ENCODE assay signal across 11 mouse cellular contexts in the genomic region with DNA sequence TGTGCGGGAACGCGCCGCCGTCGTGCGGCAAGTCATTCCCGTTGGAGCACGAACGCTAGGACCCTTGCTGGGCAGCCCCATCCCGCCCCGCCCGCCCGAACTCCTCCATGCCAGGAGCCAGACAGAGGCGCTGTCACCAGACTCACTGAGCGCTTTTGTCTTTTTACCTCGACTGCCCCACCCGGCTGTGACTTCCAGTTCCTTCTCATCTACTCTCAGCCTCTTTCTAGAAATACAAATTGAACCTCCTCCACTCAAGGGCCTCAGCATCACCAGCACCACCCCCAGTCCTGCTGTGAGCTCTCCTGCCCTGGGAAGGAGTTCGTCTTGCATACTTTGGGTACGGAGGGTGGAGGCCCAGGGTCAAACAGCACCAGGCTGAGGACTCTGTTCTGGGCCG. TPM values are rescaled to one million over a fixed set of nuclear protein-coding genes. Genes with fewer than 3 reads are reported as not detected.
DNase-seq lines count a peak whose midpoint lies in the region; ATAC-seq and TF ChIP-seq lines count a peak whose summit lies in the region.
"Had no signal": no experiment of that assay in that cellular context is flagged by ENCODE, and none has a peak within 500 bp of the region (broad histone marks: within the 10 kb centered on the region; RNA-seq: fewer than 3 reads in every experiment).

No protein-coding gene starts in this region.

- peak overlapping the region; percentile 38 for H3K4me2 ChIP-seq in kidney, embryonic 14.5 days (replicated peaks; ENCODE audit: low read depth, low read length)
- peak overlapping the region; percentile 49 for H3K4me2 ChIP-seq in embryonic facial prominence, embryonic 12.5 days (replicated peaks)
- H3K4me2 ChIP-seq in intestine, embryonic 15.5 days (replicated peaks) = peak overlapping the region; percentile 45
- H3K4me2 ChIP-seq in midbrain, postnatal 0 days (ENCODE audit: low read depth, low read length, poor library complexity, severe bottlenecking) = peak overlapping the region; percentile 36

- TF ChIP-seq CTCF in midbrain, postnatal 0 days (IDR thresholded peaks at IDR 0.05) = no peak
- TF ChIP-seq CTCF in gastrocnemius, adult 2 months (IDR thresholded peaks at IDR 0.05) = no peak

- peak overlapping the region; percentile 21 for H3K4me3 ChIP-seq in kidney, embryonic 14.5 days (ENCODE audit: low read length)
- peak overlapping the region; percentile 22 for H3K4me3 ChIP-seq in embryonic facial prominence, embryonic 12.5 days
- H3K4me3 ChIP-seq in intestine, embryonic 15.5 days (replicated peaks) = no peak overlapping the region
- H3K4me3 ChIP-seq in midbrain, postnatal 0 days (ENCODE audit: low read depth, low read length) = peak overlapping the region; percentile 11
- H3K4me3 ChIP-seq in gastrocnemius, adult 2 months = no peak overlapping the region

- H3K36me3 ChIP-seq in kidney, embryonic 14.5 days (ENCODE audit: control insufficient read depth, insufficient read depth, low read length) = no peaks in the 10 kb centered on the region
- H3K36me3 ChIP-seq in embryonic facial prominence, embryonic 12.5 days = no peaks in the 10 kb centered on the region
- no peaks in the 10 kb centered on the region for H3K36me3 ChIP-seq in intestine, embryonic 15.5 days
- no peaks in the 10 kb centered on the region for H3K36me3 ChIP-seq in midbrain, postnatal 0 days (ENCODE audit: insufficient read depth, low read length)

- no peak overlapping the region for H3K27ac ChIP-seq in kidney, embryonic 14.5 days (ENCODE audit: low read depth, low read length)
- no peak overlapping the region for H3K27ac ChIP-seq in embryonic facial prominence, embryonic 12.5 days
- H3K27ac ChIP-seq in intestine, embryonic 15.5 days = no peak overlapping the region
- H3K27ac ChIP-seq in midbrain, postnatal 0 days (ENCODE audit: low read depth, low read length) = no peak overlapping the region
- H3K27ac ChIP-seq in gastrocnemius, adult 2 months = no peak overlapping the region

- no peak for ATAC-seq in kidney, embryonic 14.5 days (ENCODE audit: low FRiP score, low TSS enrichment)
- ATAC-seq in embryonic facial prominence, embryonic 12.5 days (ENCODE audit: insufficient number of reproducible peaks, insufficient read depth, low FRiP score, low TSS enrichment) = no peak
- ATAC-seq in intestine, embryonic 15.5 days = no peak
- no peak for ATAC-seq in midbrain, postnatal 0 days (ENCODE audit: low FRiP score)

- DNase-seq in kidney, postnatal 14 days = no peak
- DNase-seq in midbrain, postnatal 0 days (ENCODE audit: low spot score) = no peak
- no peak for DNase-seq in urinary bladder, postnatal 36 days (ENCODE audit: low spot score in 2 of 2)
- no peak for DNase-seq in gastrocnemius, postnatal 36 days
- no peak for DNase-seq in gastrocnemius, adult 2 months
- DNase-seq: cerebellum, adult 2 months had no signal

- H3K9ac ChIP-seq in kidney, embryonic 14.5 days (ENCODE audit: low read depth, low read length) = no peak overlapping the region
- H3K9ac ChIP-seq in embryonic facial prominence, embryonic 12.5 days = 0 out of 2 replicates have a peak overlapping the region, but pooled peaks have one; percentile 24
- H3K9ac ChIP-seq in intestine, embryonic 15.5 days = no peak overlapping the region
- no peak overlapping the region for H3K9ac ChIP-seq in midbrain, postnatal 0 days (replicated peaks; ENCODE audit: low read length, poor library complexity, severe bottlenecking)

- 5% methylated on average over 21 of the region's 21 CpGs for WGBS in kidney, embryonic 14.5 days
- WGBS in embryonic facial prominence, embryonic 12.5 days = 2% methylated on average over 17 of the region's 21 CpGs
- WGBS in intestine, embryonic 15.5 days = 9% methylated on average over 21 of the region's 21 CpGs
- WGBS in midbrain, postnatal 0 days = 6% methylated on average over 21 of the region's 21 CpGs

- peaks cover 24% of the 10 kb centered on the region for H3K27me3 ChIP-seq in kidney, embryonic 14.5 days (ENCODE audit: control insufficient read depth, insufficient read depth, low read length)
- H3K27me3 ChIP-seq in embryonic facial prominence, embryonic 12.5 days = peaks cover 44% of the 10 kb centered on the region
- peaks cover 12% of the 10 kb centered on the region; the same call in 1 of the 2 replicates for H3K27me3 ChIP-seq in intestine, embryonic 15.5 days (replicated peaks)
- H3K27me3 ChIP-seq in midbrain, postnatal 0 days (ENCODE audit: insufficient read depth, low read length) = 0 out of 2 replicates have a peak, but pooled peaks cover 8% of the 10 kb centered on the region

- H3K9me3 ChIP-seq in kidney, embryonic 14.5 days (ENCODE audit: control insufficient read depth, low read length) = no peaks in the 10 kb centered on the region
- no peaks in the 10 kb centered on the region for H3K9me3 ChIP-seq in embryonic facial prominence, embryonic 12.5 days
- H3K9me3 ChIP-seq in intestine, embryonic 15.5 days = no peaks in the 10 kb centered on the region
- no peaks in the 10 kb centered on the region for H3K9me3 ChIP-seq in midbrain, postnatal 0 days (ENCODE audit: low read length)

- H3K4me1 ChIP-seq in kidney, embryonic 14.5 days (ENCODE audit: control insufficient read depth, insufficient read depth, low read length) = peaks cover 20% of the 10 kb centered on the region
- peaks cover 28% of the 10 kb centered on the region for H3K4me1 ChIP-seq in embryonic facial prominence, embryonic 12.5 days
- H3K4me1 ChIP-seq in intestine, embryonic 15.5 days (replicated peaks) = peaks cover 24% of the 10 kb centered on the region
- H3K4me1 ChIP-seq in midbrain, postnatal 0 days (ENCODE audit: insufficient read depth, low read length) = no peaks in the 10 kb centered on the region

- intact Hi-C loops in gastrocnemius, postnatal 36 days (cut with DNase I) = no loop called here
- intact Hi-C loops in gastrocnemius, adult 2 months (cut with DNase I) = no loop called here

RNA-seq across cellular contexts. Expression of a gene that starts 2.4 kb away (rescaled TPM):
- 79.1 and 113 TPM in 2 replicates for polyA plus RNA-seq in kidney, embryonic 14.5 days (2014; fragmentation: Nextera tagmentation; extraction: Ambion mirVana)
- polyA plus RNA-seq in embryonic facial prominence, embryonic 12.5 days (2016; fragmentation: Nextera tagmentation; extraction: Ambion mirVana) = 136 and 149 TPM in 2 replicates
- polyA plus RNA-seq in intestine, embryonic 15.5 days (2015; fragmentation: Nextera tagmentation; extraction: Ambion mirVana) = 108 and 120 TPM in 2 replicates
- total RNA-seq in midbrain, postnatal 0 days (2014; rRNA removed) = 27.0 and 32.9 TPM in 2 replicates
- 27.2 TPM in 2 replicates for polyA plus RNA-seq in midbrain, postnatal 0 days (2015; fragmentation: Nextera tagmentation; extraction: Ambion mirVana)
- 1 to 10 TPM; 1.9 to 2.4 TPM for total RNA-seq in gastrocnemius, postnatal 36 days (2021)
- under 1 TPM; 0.89 to 0.94 TPM for total RNA-seq in gastrocnemius, adult 2 months (2021)

RNA-seq across cellular contexts. Expression of a gene that starts 16.3 kb away (rescaled TPM):
- polyA plus RNA-seq in kidney, embryonic 14.5 days (2014; fragmentation: Nextera tagmentation; extraction: Ambion mirVana) = 0.88 and 0.90 TPM in 2 replicates
- polyA plus RNA-seq in embryonic facial prominence, embryonic 12.5 days (2016; fragmentation: Nextera tagmentation; extraction: Ambion mirVana) = 6.2 and 6.7 TPM in 2 replicates
- polyA plus RNA-seq in intestine, embryonic 15.5 days (2015; fragmentation: Nextera tagmentation; extraction: Ambion mirVana) = 2.2 and 2.4 TPM in 2 replicates
- 138 and 150 TPM in 2 replicates for total RNA-seq in midbrain, postnatal 0 days (2014; rRNA removed)
- 37.3 and 42.1 TPM in 2 replicates for polyA plus RNA-seq in midbrain, postnatal 0 days (2015; fragmentation: Nextera tagmentation; extraction: Ambion mirVana)
- total RNA-seq in gastrocnemius, postnatal 36 days (2021) = under 1 TPM; 0.10 TPM
- total RNA-seq in gastrocnemius, adult 2 months (2021) = under 1 TPM in 1 of 2 experiments, not detected in 1; 0.31 TPM
- total RNA-seq: granulocyte monocyte progenitor cell, adult 5-6 weeks had no signal

RNA-seq across cellular contexts. Expression of a gene that starts 48.1 kb away (rescaled TPM):
- polyA plus RNA-seq in kidney, embryonic 14.5 days (2014; fragmentation: Nextera tagmentation; extraction: Ambion mirVana) = 54.3 and 74.2 TPM in 2 replicates
- polyA plus RNA-seq in embryonic facial prominence, embryonic 12.5 days (2016; fragmentation: Nextera tagmentation; extraction: Ambion mirVana) = 67.4 and 80.2 TPM in 2 replicates
- polyA plus RNA-seq in intestine, embryonic 15.5 days (2015; fragmentation: Nextera tagmentation; extraction: Ambion mirVana) = 23.5 and 34.0 TPM in 2 replicates
- total RNA-seq in midbrain, postnatal 0 days (2014; rRNA removed) = 83.0 and 93.0 TPM in 2 replicates
- 77.7 and 92.2 TPM in 2 replicates for polyA plus RNA-seq in midbrain, postnatal 0 days (2015; fragmentation: Nextera tagmentation; extraction: Ambion mirVana)
- 1 to 10 TPM; 5.5 to 6.1 TPM for total RNA-seq in gastrocnemius, postnatal 36 days (2021)
- total RNA-seq in gastrocnemius, adult 2 months (2021) = 1 to 10 TPM; 6.9 to 7.2 TPM

RNA-seq across cellular contexts. Expression of a gene that starts 51.4 kb away (rescaled TPM):
- not detected in 2 replicates for polyA plus RNA-seq in kidney, embryonic 14.5 days (2014; fragmentation: Nextera tagmentation; extraction: Ambion mirVana)
- not detected in 2 replicates for polyA plus RNA-seq in embryonic facial prominence, embryonic 12.5 days (2016; fragmentation: Nextera tagmentation; extraction: Ambion mirVana)
- polyA plus RNA-seq in intestine, embryonic 15.5 days (2015; fragmentation: Nextera tagmentation; extraction: Ambion mirVana) = not detected in 2 replicates
- total RNA-seq in midbrain, postnatal 0 days (2014; rRNA removed) = not detected in 2 replicates
- polyA plus RNA-seq in midbrain, postnatal 0 days (2015; fragmentation: Nextera tagmentation; extraction: Ambion mirVana) = not detected in 2 replicates
- total RNA-seq in gastrocnemius, postnatal 36 days (2021) = 1 to 10 TPM in 1 of 2 experiments, not detected in 1; 1.2 TPM
- total RNA-seq in gastrocnemius, adult 2 months (2021) = 1 to 10 TPM in 1 of 2 experiments, not detected in 1; 1.0 TPM
- total RNA-seq: granulocyte monocyte progenitor cell, adult 5-6 weeks had no signal
- polyA plus RNA-seq: cerebellum, adult 2 months had no signal

RNA-seq across cellular contexts. Expression of a gene that starts 52.7 kb away (rescaled TPM):
- not detected in 2 replicates for polyA plus RNA-seq in kidney, embryonic 14.5 days (2014; fragmentation: Nextera tagmentation; extraction: Ambion mirVana)
- polyA plus RNA-seq in embryonic facial prominence, embryonic 12.5 days (2016; fragmentation: Nextera tagmentation; extraction: Ambion mirVana) = 0.08 TPM in 1 of 2 replicates, not detected in the other
- not detected in 2 replicates for polyA plus RNA-seq in intestine, embryonic 15.5 days (2015; fragmentation: Nextera tagmentation; extraction: Ambion mirVana)
- total RNA-seq in midbrain, postnatal 0 days (2014; rRNA removed) = 1.7 TPM in 1 of 2 replicates, not detected in the other
- polyA plus RNA-seq in midbrain, postnatal 0 days (2015; fragmentation: Nextera tagmentation; extraction: Ambion mirVana) = 0.23 and 0.28 TPM in 2 replicates
- not detected for total RNA-seq in gastrocnemius, postnatal 36 days (2021)
- total RNA-seq in gastrocnemius, adult 2 months (2021) = not detected
- total RNA-seq: granulocyte monocyte progenitor cell, adult 5-6 weeks; MEL had no signal

Comparison
In these comparisons a context has a peak if more than half of its experiments do, and no peak if none do; other contexts are left out.
1. H3K4me3 ChIP-seq: peak in kidney, embryonic 14.5 days (single experiment), embryonic facial prominence, embryonic 12.5 days (single experiment) and midbrain, postnatal 0 days (single experiment); none in intestine, embryonic 15.5 days (single experiment) and gastrocnemius, adult 2 months (single experiment).
2. Peak in every context shown above with its lines, with median percentiles within 50 percentile points of each other: H3K4me2 ChIP-seq.